Mouse (Mus musculus) fat pad, adult 2 months (tissue): Measurements from ENCODE around the gene Rarb.

Experiments used
- DNase-seq: peaks from one replicate; pipeline ENCODE4 v3.0.0-alpha.2; 2011; ENCODE audit warnings: low read depth, low spot score; ENCODE audit errors: extremely low read depth

The Rarb gene

DNA sequence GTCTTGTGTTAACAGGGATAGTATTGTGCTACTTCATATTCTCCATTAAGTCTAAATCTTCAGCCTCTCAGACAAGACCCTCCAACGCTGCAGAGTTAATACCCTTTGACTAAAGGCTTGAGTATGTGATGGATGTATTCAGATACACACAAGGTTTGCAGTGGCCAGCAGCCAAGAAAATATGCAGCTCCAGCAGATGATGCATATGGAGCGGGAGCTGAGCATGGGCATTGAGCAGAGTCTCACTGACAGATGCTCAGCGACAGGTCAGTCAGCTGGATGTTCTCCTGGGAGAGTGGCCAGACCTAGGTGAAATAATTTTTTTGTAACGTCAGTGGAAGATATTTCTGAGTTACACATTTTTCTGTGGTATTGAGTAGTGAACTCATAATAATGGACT lies 229.8 kb downstream of the Rarb start:
- DNase-seq: no peak

DNA sequence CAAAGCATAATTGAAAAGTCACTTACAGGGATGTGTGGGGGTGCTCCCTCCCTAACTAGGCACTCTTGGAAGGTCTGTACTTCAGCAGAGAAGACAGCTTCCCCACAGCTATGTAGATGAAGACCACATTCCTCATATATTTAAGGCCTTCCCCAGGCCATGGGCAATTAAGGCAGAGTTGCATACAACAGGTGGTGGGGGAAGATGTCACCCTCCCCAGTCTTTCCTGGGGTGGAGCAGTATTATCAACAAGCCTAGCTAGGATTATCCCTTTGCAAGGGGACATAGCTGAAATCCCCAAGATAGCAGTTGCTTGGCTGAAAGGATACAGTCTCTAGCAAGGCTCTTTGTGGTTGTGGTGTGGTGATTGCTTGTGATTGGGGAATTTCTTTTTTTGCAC lies 240.9 kb downstream of the Rarb start:
- no peak for DNase-seq

- no peak for DNase-seq
These were observed 241.9 kb downstream of the Rarb start for GRCm38 (mm10) chr14:16577049-16577448.

- peak; percentile 37 for DNase-seq
These were observed 243.8 kb downstream of the Rarb start for GRCm38 (mm10) chr14:16574925-16575721.

- no peak for DNase-seq
These were observed 245.3 kb downstream of the Rarb start for GRCm38 (mm10) chr14:16573475-16574171.

DNA sequence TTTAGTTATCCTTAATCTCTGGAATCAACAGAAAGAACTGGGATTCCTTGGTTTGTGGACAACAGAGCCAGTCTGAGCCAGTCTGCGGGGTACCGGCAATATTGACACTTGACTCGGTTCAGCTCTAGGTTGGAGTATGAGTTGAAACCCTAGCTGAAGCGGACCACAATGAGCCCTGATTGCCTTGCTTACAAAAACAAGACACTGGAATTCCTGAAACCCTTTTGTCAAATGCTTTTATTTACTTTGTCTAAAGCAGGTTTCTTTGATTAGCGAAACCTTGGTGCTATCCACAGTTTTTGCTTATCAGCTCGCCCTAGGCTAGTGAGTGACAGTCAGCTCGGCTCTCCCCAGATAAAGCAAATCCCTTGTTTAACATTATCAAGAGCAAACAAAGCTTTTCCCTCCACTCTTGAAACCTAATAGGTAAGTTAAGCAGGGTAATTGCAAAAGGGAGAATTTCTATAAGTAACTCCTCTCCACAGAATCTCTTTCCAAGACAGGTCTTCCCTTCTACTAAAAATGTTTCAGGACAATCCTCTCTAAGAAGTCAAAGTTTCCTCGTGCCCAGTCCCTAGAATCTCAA lies 246.1 kb downstream of the Rarb start:
- DNase-seq: no peak

- no peak for DNase-seq
These were observed 249.4 kb downstream of the Rarb start for GRCm38 (mm10) chr14:16569506-16570001.

- no peak for DNase-seq
These were observed 252.0 kb downstream of the Rarb start for GRCm38 (mm10) chr14:16566920-16567319.

DNA sequence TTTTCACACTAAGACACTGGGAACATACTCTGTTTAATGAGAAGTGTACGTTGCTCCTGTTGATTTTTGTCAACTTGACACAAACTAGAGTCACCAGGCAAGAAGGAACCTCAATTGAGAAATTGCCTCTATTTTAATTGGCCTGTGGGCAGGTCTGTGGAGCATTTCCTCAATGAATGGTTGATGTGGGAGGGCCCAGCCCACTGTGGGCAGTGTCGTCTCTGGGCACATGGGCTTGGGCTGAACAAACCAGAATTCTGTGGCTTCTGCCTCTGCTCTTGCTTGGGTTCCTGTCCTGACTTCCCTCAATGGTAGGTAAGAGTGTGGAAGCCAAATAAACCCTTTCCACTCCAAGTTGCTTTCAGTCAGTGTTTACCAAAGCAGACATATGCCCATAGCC lies 255.0 kb downstream of the Rarb start:
- DNase-seq: no peak

GRCm38 (mm10) chr14:16561496-16562170 lies 257.3 kb downstream of the Rarb start:
- peak; percentile 43 for DNase-seq

DNA sequence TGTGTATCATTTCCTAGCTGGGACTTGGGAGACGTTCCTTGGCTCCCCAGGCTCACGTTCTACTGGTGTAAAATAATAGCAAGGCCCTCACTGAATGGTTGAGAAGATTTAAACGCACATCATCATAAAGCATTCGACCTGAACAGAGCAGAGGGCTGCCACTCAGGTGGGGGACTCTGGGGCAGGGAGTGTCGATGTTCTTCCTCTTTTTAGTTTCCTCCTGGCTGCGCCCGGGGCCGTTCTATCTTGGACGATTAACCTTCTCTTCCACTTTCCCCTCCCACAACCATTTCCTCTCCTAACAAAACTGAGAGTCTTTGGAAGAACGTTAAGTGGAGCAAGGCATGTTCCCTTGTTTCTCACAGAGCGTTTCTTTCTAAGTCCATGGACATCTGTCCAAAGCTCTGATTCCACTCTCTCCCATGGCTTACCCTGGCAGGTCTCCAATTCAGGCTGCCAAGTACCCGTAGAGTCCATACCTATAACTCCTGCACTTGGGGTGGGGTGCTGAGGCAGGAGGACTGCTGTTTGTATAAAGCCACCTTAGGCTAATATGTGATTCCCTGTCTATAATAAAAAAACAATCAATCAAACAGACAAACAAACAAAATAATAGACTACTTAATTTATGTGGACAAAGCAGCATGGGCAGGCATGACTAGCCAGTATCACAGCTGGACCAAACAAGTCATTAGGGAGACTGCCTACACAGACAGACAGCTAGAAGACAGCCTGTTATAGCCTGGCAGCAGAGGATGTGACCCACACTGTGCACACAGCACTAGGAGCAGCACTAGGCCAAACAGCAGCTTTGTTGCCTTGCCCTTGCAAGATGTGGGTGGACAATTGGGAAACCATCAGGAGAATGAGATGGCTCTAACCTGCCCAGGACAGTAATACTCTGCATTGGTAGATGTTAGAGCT lies 259.4 kb downstream of the Rarb start:
- DNase-seq: no peak

- no peak for DNase-seq
These were observed 260.9 kb downstream of the Rarb start for GRCm38 (mm10) chr14:16558033-16558432.

DNA sequence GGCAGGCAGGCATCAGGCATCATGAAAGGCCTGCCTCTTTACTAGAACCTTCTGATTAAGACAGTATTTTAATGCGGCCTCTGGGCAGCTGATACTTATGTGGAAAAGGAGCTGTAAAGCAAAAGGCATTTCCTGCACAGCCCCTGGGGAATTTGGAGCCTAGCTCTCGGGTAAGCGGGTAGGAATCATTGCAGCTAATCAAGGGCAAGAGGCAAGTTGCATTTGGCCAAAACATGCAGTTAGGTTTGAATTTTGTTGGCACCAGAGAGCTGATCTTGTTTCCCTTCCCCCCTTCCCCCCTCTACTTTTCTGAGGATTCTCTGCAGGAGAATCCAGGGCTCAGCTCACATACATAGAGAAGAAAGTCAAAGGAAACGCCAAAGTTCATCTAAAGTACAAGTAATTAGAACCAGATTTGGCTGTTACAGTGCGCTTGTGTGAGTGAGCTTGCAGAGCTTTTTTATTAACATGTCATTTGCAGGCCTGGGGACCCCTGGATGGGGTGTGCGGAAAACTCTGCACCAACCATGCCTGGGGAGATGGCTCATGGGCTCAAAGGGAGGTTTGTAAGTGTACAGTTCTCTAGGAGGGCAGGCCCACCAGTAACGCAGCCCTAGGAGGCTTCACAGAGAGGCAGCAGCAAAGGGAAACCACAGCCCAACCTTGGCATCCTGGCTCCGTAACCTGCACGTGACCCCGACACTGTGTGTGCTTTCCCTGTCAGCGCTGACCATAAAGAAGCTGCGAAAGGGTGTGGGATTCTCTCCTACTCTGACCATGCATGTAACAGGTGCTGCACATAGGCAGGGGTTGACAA lies 264.1 kb downstream of the Rarb start:
- DNase-seq: no peak

DNA sequence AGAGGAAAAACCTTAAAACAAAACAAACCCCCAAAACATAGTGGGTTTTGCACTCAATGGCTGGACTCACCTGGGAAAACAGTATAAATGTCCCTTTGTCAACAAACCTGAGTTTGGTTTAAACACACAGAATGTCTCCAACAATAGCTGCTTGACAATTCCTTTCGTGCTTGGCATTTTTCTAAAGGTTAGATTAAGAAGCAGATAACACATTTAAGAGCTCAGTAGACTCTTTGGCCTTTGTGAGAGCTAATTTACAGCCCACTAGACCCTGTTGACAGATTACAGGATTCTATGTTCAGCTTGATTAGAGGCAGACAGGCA lies 264.7 kb downstream of the Rarb start:
- no peak for DNase-seq

GRCm38 (mm10) chr14:16552293-16552692 lies 266.7 kb downstream of the Rarb start:
- no peak for DNase-seq

DNA sequence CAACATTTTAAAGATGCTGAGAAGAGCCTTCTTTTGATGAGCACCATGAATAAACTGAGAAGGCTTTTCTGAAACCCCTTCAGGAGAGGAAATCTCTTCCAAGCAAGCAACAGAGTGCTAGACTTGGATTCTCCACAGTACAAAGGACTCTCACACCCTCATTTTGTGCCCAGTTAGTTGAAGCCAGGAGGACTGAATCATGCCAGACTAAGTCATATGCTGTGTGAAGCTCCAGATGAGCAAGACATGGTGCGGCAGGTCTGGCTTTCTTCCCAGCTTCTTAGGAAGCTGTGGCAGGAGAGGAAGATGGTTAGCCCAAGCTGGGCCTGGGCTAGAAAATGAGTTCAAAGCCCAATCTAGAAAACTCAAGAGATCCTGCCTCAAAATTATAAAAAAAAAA lies 267.1 kb downstream of the Rarb start:
- no peak for DNase-seq

GRCm38 (mm10) chr14:16548200-16548576 lies 270.8 kb downstream of the Rarb start:
- DNase-seq: no peak

DNA sequence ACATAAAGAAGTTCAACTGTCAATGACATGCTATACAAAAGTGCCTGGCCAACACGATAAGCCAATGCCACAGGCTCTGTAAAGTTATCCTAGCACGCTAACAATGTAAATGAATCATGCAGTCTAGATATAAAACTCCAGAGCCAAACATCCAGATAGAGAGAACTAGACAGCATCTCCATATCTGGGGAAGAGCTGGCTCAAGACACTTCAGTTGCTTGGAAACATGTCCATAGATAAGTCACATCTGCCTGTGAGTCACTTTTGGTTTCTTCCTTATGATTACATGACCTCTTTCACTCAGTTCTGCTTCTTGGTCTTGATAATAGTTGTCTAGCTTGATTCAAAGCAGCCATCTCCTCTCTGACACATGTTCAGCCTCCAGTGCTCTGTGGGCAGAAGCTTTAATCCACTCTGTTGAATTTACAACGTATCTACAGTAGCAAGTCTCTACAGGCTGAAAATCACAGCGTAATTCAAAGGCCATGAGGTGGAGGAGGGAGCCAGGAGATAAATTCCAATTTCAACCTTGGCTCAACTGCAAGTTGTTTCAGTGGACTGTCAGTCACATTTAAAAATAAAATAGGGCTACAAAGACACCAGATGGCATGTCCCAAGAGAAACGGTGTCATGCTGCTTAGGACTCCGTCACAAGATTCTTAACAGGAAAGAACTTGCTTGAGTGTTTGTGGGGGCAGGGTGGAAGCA lies 271.3 kb downstream of the Rarb start:
- no peak for DNase-seq

- DNase-seq: no peak
These were observed 274.0 kb downstream of the Rarb start for GRCm38 (mm10) chr14:16544995-16545394.
